Mouse (Mus musculus): ENCODE results near the gene Rnh1.

Rnh1 gene

GRCm38 (mm10) chr7:141205504-141205903 lies 32.8 kb upstream of the Rnh1 start:
- no peak for DNase-seq (ENCODE audit: low read depth)

DNA sequence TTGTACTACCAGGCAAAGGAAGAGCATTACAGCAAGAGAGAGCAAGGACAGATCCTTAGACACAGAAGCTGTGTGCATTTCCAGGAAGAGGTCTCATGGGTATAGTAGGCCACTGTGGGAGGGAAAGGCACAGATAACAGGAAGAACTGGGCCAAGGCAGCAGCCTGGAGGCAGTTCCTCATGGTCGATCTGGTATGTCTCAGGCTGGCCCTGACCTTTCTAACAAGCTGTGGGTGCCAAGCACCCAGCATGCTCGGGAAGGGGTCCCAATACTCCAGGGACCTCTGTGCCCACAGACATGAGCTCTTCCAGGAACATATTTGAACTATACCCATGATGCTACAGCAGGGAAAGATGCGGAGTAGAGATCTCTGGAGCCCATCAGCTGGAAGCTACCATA lies 31.9 kb upstream of the Rnh1 start:
- no peak for DNase-seq (ENCODE audit: low read depth)

- DNase-seq (ENCODE audit: low read depth): no peak
These were observed 25.5 kb upstream of the Rnh1 start for GRCm38 (mm10) chr7:141198121-141198520.

- no peak for DNase-seq (ENCODE audit: low read depth)
These were observed 24.1 kb upstream of the Rnh1 start for GRCm38 (mm10) chr7:141196619-141197282.

DNA sequence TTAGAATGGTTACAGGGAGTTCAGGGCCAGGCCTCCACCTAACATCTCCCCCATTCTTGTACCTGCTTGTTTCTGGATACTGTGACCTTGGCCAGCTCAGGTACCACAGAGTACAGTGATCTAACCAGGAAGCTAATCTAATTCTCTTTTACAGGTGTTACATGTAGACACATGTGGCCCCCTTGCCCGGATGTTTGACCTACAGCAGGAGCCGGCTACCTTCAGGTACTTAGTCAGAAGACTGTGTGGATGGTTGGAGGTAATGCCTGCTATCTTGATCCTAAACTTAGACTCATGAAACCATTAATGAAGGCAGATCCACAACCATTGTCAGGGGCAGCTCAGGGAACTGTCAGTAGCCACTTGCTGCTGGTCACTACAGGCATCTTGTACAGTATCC lies 23.1 kb upstream of the Rnh1 start:
- DNase-seq (ENCODE audit: low read depth): no peak

DNA sequence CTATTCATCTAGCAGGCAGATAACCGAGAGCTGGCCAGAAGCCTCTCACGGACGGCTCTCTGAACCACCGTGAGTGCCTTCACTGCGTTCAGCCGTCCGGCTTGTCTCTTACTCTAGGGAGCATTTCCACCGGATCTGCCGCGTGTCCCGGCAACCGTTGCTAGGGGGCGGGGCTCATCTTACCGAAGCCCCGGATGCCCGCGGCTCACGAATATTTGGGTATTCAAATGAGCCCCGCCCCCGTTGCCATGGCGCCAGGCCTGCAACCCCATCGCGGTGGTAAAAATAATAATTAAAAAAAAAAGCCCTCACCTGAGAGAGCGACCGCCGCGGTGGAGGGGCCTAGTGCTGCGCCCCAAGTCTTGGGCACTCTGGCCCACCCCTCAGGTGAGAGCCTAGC lies 22.2 kb upstream of the Rnh1 start:
- peak; percentile 83 for DNase-seq (ENCODE audit: low read depth)

DNA sequence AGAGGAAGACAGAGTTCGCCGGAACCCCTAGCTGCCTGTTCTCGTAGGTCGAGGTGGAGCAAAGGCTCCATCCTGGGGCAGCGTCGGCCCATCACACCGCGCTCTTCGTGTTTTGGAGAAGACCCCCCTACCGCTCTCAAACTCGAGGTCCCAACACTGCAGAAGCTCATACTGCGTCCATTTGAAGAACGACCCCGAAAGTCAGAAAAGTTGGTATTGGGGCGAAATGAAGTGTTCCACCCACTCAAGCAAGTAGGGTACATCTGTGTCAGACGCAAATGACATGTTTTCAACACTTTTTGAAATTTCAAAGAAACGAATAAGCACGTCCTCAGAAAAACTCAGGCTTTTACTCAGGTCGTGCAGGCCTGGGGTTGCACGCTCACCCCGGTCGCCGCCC lies 21.8 kb upstream of the Rnh1 start:
- DNase-seq (ENCODE audit: low read depth): no peak

GRCm38 (mm10) chr7:141193948-141194347 lies 21.3 kb upstream of the Rnh1 start, which contains the start of the genes Hras and Lrrc56:
Gene Hras, minus strand, starts transcription at chr7:141194005.
Gene Lrrc56, plus strand, starts transcription at chr7:141194157.
- peak; percentile 97 for DNase-seq (ENCODE audit: low read depth)

- DNase-seq (ENCODE audit: low read depth): no peak
These were observed 20.7 kb upstream of the Rnh1 start for GRCm38 (mm10) chr7:141193348-141193856.

DNA sequence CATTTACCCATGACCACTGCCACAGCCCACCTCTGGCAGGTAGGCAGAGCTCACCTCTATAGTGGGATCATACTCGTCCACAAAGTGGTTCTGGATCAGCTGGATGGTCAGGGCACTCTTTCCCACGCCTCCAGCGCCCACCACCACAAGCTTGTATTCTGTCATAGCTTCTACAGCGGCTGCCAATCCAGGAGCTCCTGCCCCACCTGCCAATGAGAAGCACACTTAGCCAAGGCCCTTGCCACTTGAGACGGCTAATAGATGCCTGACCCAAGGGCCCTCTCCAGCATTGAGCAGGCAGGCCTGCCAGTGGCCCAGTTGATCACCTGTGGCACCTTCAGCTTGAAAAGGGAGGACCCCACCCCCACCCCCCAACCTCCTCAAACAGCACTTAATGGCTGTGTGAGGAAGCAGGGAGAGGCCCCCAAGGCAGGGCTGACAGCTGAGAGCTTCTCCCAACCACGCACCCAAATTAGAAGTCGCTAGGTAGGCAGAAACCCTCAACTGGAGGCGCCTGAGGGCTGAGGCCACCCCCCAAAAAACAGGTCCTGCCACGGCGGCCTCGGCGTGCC lies 20.2 kb upstream of the Rnh1 start:
- no peak for DNase-seq (ENCODE audit: low read depth)

- no peak for DNase-seq (ENCODE audit: low read depth)
These were observed 19.4 kb upstream of the Rnh1 start for GRCm38 (mm10) chr7:141191796-141192685.

DNA sequence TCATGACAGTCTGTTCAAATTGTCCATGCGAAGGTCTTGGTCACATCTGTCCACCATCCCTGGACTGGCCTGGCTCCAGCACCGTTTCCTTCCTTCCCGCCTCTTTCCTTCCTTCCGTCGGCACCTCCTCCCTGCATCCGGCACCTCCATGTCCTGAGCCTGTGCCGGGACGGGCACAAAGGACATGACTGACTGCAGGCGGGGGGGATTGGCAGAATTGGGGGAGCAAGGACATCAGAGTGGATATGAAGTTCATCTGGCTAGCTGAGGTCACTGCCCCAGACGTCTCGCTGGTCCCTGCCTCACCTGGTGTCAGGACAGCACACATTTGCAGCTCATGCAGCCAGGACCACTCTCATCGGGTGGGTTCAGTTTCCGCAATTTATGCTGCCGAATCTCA lies 18.4 kb upstream of the Rnh1 start:
- DNase-seq (ENCODE audit: low read depth): no peak

DNA sequence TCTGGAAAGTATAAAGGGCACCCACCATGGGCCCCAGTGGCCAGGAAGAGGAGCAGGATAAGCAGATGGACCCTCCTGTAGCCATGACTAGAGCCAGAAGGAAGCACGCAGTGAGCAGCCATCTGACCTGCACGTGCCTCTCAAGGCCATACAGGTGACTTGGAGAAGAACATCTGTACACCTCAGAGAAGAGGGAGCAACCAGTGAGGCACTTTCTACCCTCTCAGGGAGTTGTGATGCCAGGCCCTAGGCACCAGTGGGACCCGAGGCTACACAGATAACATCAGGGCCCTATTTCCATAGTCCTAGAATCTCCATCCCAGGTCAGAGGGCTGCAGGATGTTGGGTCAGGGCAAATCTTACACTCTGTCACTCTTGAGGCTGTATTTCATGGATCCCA lies 17.6 kb upstream of the Rnh1 start:
- no peak for DNase-seq (ENCODE audit: low read depth)

- DNase-seq (ENCODE audit: low read depth): no peak
These were observed 16.1 kb upstream of the Rnh1 start for GRCm38 (mm10) chr7:141188733-141189132.

DNA sequence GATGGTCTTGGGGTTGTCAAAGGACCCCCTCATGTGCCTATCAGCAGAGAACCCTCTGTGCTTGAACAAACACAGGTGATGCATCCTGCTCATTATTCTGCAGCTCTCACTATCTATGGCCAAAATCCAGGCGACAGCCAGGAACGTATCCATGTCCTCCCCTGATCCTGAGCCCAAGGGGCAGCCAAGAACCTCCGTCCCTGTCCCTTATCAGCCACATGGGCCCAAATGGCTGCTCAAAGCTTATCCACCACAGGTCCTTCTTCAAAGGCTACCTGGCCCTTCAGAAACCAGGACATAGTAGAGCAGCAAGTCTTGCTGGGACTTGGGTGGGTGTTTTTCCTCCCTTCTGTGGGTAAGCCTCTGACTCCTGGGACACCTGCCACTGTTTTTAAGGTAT lies 15.5 kb upstream of the Rnh1 start:
- no peak for DNase-seq (ENCODE audit: low read depth)

DNA sequence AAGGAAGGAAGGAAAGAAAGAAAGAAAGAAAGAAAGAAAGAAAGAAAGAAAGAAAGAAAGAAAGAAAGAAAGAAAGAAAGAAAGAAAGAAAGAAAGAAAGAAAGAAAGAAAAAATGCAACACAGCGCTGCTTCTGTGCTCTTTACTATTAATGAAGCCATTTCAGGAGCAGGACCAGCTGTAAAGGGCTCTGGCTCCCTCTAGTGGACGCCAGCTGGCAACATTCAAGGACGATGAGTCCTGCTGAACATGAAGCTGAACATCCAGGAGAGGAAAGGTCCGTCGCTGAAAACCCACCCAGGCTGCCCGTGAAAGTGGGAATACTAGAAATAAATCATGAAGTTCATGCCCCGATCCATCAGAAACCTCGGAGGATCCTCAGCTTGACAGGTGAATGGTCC lies 3.5 kb upstream of the Rnh1 start:
- DNase-seq (ENCODE audit: low read depth): peak; percentile 87

- DNase-seq (ENCODE audit: low read depth): no peak
These were observed 2.4 kb upstream of the Rnh1 start for GRCm38 (mm10) chr7:141175068-141175467.

DNA sequence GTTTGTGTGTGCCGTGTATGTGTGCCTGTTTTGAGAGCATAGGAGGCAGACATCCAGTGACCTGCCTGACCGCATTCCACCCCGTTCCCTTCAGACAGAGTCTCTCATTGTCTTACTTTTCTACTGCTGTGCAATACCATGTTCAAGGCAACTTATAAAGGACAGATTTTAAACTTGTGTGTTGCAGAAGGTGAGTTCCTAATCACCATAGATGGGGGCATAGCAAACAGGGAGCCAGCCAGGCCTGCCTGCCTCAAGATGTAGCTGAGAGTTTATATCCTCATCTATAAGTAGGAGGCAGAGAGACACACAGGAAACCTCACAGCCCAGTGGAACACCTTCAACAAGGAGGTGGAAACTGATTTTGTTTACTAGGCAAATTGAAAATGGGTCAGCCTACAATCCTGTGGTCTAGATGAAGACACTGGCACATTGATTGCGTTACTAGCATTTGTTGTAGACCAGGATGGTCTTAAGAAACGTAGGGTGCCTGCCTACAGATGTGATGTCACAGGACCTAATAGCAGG lies 730 bp upstream of the Rnh1 start:
- no peak for DNase-seq (ENCODE audit: low read depth)

GRCm38 (mm10) chr7:141169866-141170265 lies 2.8 kb downstream of the Rnh1 start:
- DNase-seq (ENCODE audit: low read depth): no peak

GRCm38 (mm10) chr7:141169300-141169699 lies 3.4 kb downstream of the Rnh1 start:
- no peak for DNase-seq (ENCODE audit: low read depth)

DNA sequence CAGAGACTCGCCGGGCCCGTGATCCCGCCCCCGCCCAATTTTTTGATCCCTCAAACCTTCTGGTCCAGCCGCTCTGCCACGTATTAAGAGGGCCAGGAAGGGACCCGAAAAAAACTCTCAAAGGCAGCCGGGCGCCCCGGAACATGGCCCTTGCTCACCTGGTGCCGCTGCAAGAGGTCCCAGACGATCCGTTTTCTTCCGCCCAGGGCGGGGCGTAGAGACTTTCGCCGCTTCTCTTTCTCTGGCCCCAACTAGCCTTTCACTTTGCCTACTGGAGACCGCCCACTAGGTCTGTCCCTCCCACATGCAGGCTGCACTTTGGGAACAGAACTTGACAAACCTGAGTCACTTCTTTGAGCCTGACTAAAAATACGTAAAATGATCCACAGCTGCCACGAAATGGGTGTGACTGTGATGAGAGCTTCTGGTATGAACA lies 4.1 kb downstream of the Rnh1 start:
- DNase-seq (ENCODE audit: low read depth): peak; percentile 78

GRCm38 (mm10) chr7:141167901-141168517 lies 4.6 kb downstream of the Rnh1 start:
- peak; percentile 35 for DNase-seq (ENCODE audit: low read depth)

All from c-Kit-positive CD71-negative TER-119-negative erythroid progenitor cells, embryonic 14.5 days (primary cell).